Mouse (Mus musculus): ENCODE data around the gene Sqstm1. TPM values are rescaled to one million over a fixed set of nuclear protein-coding genes. Genes with fewer than 3 reads are reported as not detected.
A peak's percentile ranks its signal among the peaks of the same experiment; 100 is the strongest.

Gene Sqstm1
- polyA plus RNA-seq, 1 experiment from 2014 or later, result 261 TPM

DNA sequence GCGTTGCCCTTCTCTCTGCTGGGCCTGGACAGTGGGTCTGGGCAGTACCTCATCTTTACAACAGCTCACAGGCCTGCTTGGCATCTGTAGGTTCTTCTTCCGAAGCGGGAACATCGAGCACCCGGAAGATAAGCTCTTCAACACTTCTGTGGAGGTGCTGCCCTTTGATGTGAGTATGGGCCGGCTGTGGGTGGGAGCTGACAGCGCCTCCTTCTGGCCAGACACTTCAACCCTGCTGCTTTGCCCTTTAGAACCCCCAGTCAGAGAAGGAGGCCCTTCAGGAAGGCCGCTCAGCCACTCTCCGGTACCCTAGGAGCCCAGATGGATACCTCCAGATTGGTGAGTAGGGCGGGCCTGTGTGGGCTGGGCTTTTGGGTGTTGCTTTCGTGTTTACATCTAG is 23.4 kb upstream of the Sqstm1 start:
- 82% methylated on average over 11 of the region's 11 CpGs for WGBS
- Histone ChIP-seq H3K9me3 (replicated peaks; ENCODE audit: control insufficient read depth, low read length) (no peaks in the 10 kb centered on the region), H3K9ac (ENCODE audit: low read length) (no peak overlapping the region), H3K36me3 (ENCODE audit: control insufficient read depth, insufficient read depth) (peaks cover 34% of the 10 kb centered on the region), H3K27me3 (ENCODE audit: control insufficient read depth, insufficient read depth, low read length) (peaks cover 19% of the 10 kb centered on the region), H3K27ac (ENCODE audit: low read length) (no peak overlapping the region), H3K4me1 (ENCODE audit: control insufficient read depth, insufficient read depth, low read length) (peaks cover 28% of the 10 kb centered on the region), H3K4me2 (ENCODE audit: low read depth, low read length) (no peak overlapping the region), H3K4me3 (ENCODE audit: low read length) (no peak overlapping the region)
- ATAC-seq (replicated peaks; ENCODE audit: extremely low read depth, insufficient read depth, low FRiP score), result no peak

DNA sequence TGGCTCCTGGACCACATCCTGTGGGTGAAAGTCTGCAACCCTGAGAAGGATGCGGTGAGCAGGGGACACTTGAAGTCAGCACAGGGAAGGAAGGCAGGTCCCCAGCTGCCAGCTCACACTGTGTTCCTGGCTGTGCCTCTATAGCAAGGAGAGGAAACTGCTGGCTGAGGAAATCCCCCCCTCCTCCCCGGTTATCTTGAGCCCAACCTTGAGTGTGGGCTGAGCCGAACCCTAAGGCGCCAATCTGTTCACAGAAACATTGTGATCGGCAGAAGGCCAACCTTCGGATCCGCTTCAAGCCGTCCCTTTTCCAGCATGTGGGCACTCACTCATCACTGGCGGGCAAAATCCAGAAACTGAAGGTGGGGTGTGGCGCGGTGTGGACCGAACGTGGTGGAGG is 22.4 kb upstream of the Sqstm1 start:
- WGBS, result 94% methylated on average over 13 of the region's 13 CpGs
- Histone ChIP-seq H3K4me2 (ENCODE audit: low read depth, low read length) (no peak overlapping the region), H3K4me3 (ENCODE audit: low read length) (no peak overlapping the region), H3K27ac (ENCODE audit: low read length) (no peak overlapping the region), H3K4me1 (ENCODE audit: control insufficient read depth, insufficient read depth, low read length) (peaks cover 29% of the 10 kb centered on the region), H3K36me3 (ENCODE audit: control insufficient read depth, insufficient read depth) (peaks cover 34% of the 10 kb centered on the region), H3K9me3 (replicated peaks; ENCODE audit: control insufficient read depth, low read length) (no peaks in the 10 kb centered on the region), H3K9ac (ENCODE audit: low read length) (no peak overlapping the region), H3K27me3 (ENCODE audit: control insufficient read depth, insufficient read depth, low read length) (peaks cover 12% of the 10 kb centered on the region)
- no peak for ATAC-seq (replicated peaks; ENCODE audit: extremely low read depth, insufficient read depth, low FRiP score)

DNA sequence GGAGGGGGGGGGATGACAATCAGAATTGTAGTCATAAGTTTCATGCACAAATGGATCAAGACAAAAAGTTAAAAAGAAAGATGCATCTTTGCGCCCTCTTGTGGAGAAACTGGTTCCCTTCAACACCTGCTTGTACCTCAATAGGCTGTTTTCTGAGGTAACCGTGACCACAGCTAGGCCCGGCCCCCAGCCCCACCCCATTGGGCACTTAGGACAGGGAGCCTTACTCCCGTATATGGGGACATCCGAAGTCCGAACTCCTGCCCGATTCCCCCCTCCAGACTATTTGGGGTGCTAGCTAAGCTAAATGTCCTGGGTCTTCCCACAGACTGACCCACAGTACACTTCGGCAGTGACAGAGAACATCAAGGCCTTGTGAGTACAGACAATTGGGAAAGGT is 20.8 kb upstream of the Sqstm1 start:
- Histone ChIP-seq H3K9ac (ENCODE audit: low read length) (no peak overlapping the region), H3K27me3 (ENCODE audit: control insufficient read depth, insufficient read depth, low read length) (no peaks in the 10 kb centered on the region), H3K4me2 (ENCODE audit: low read depth, low read length) (peak overlapping the region; percentile 63), H3K27ac (ENCODE audit: low read length) (no peak overlapping the region), H3K4me3 (ENCODE audit: low read length) (peak overlapping the region; percentile 30), H3K4me1 (ENCODE audit: control insufficient read depth, insufficient read depth, low read length) (peaks cover 30% of the 10 kb centered on the region), H3K36me3 (ENCODE audit: control insufficient read depth, insufficient read depth) (peaks cover 34% of the 10 kb centered on the region), H3K9me3 (replicated peaks; ENCODE audit: control insufficient read depth, low read length) (no peaks in the 10 kb centered on the region)
- no peak for ATAC-seq (replicated peaks; ENCODE audit: extremely low read depth, insufficient read depth, low FRiP score)
- WGBS, result 40% methylated on average over 8 of the region's 8 CpGs

DNA sequence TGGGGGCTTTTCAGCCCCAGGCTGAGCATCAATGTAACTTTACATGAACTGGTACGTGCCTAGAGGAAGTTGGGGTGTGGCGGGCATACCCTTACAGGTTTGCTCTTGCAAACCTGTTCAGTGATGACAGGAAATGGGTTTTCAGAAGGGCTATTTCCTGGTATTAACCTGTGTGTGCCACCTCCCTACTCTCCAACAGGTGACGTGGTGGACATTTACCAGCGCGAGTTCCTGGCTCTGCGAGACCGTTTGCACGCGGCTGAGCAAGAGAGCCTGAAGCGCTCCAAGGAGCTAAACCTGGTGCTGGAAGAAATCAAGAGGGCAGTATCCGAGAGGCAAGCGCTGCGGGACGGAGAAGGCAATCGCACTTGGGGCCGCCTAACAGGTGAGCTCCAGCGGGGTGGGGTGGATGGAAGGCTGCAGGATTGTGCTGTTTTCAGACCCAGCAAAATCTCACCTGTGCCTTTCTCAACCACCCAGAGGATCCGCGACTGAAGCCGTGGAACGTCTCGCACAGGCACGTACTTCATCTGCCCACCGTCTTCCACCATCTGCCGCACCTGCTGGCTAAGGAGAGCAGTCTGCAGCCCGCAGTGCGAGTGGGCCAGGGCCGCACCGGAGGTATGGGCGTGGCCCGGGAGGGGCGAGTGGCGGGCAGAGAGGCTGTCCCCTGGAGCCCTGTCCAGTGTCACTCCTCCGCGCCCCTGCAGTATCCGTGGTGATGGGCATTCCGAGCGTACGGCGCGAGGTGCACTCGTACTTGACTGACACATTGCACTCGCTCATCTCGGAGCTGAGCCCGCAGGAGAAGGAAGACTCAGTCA is 20.1 kb upstream of the Sqstm1 start:
- Histone ChIP-seq H3K9ac (ENCODE audit: low read length) (0 out of 2 replicates have a peak overlapping the region, but pooled peaks have one; percentile 22), H3K27me3 (ENCODE audit: control insufficient read depth, insufficient read depth, low read length) (no peaks in the 10 kb centered on the region)
- no peak for ATAC-seq (replicated peaks; ENCODE audit: extremely low read depth, insufficient read depth, low FRiP score)

DNA sequence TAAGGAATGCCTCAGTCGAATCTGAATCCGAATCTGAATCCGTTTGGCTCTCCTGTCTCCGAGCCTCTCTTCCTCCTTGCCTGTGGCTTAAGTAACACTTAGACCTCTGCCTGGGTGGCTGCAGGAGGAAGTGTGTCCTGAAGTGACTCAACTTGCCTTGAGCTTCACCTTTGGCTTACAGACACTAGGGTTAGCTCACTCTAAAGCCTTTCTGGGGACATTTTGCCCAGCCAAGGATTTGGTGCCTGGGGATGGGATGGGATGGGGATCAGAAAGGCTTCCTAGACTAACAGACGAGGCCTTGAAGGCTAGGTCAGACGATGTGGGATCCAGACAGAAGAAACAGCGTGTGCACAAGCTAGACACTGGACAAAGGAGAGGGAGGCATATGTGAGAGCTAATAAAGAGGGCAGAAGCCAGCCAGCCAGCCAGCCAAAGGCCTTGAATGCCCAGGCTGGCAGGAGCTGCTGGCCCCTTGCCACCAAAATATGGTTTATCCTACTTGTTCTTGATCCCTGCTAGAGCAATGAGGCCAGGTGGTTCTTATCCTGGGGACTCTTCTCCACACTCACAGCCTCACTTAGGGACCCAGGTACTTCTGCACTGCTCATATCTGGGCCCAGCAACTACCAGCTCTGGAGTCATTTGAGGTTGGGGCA is 18.8 kb upstream of the Sqstm1 start:
- WGBS, result 73% methylated on average over 7 of the region's 7 CpGs
- no peak overlapping the region for H3K27ac ChIP-seq (ENCODE audit: low read length)
- ATAC-seq (replicated peaks; ENCODE audit: extremely low read depth, insufficient read depth, low FRiP score), result no peak

More for the DNA sequence above, 20.1 kb upstream of the Sqstm1 start:
- H3K4me3 ChIP-seq (ENCODE audit: low read length), result peak overlapping the region; percentile 30
- peaks cover 34% of the 10 kb centered on the region for H3K36me3 ChIP-seq (ENCODE audit: control insufficient read depth, insufficient read depth)
- H3K4me2 ChIP-seq (ENCODE audit: low read depth, low read length), result peak overlapping the region; percentile 63
- WGBS, result 46% methylated on average over 45 of the region's 45 CpGs
- peaks cover 29% of the 10 kb centered on the region for H3K4me1 ChIP-seq (ENCODE audit: control insufficient read depth, insufficient read depth, low read length)
- no peaks in the 10 kb centered on the region for H3K9me3 ChIP-seq (replicated peaks; ENCODE audit: control insufficient read depth, low read length)
- H3K27ac ChIP-seq (ENCODE audit: low read length), result no peak overlapping the region

DNA sequence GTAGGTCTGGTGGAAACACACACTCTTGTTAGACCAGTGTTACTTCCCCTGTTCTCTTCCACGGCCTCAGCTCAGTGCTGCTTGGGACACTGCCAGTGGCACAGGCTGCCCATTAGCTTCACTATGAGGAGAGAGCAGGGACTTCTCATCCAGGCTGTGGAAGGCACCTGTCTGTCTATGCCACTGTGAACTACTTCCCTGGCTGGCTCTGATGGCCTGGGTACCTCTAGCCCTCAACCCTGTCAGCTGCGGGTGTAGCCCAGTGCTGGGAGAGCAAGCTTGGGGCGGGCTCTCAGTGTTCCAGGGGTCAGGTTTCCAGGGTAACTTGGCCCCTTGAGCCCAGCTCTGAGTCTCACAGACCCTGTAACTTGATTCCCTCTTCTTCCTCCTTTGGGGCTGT is 18.1 kb upstream of the Sqstm1 start:
- Histone ChIP-seq H3K27me3 (ENCODE audit: control insufficient read depth, insufficient read depth, low read length) (no peaks in the 10 kb centered on the region), H3K4me3 (ENCODE audit: low read length) (no peak overlapping the region), H3K27ac (ENCODE audit: low read length) (no peak overlapping the region), H3K9me3 (replicated peaks; ENCODE audit: control insufficient read depth, low read length) (no peaks in the 10 kb centered on the region), H3K4me1 (ENCODE audit: control insufficient read depth, insufficient read depth, low read length) (peaks cover 34% of the 10 kb centered on the region), H3K4me2 (ENCODE audit: low read depth, low read length) (no peak overlapping the region), H3K9ac (ENCODE audit: low read length) (no peak overlapping the region), H3K36me3 (ENCODE audit: control insufficient read depth, insufficient read depth) (peaks cover 21% of the 10 kb centered on the region)
- no peak for ATAC-seq (replicated peaks; ENCODE audit: extremely low read depth, insufficient read depth, low FRiP score)
- WGBS, result 54% methylated on average over 3 of the region's 3 CpGs

More for the DNA sequence above, 18.8 kb upstream of the Sqstm1 start:
- Histone ChIP-seq H3K9me3 (replicated peaks; ENCODE audit: control insufficient read depth, low read length) (no peaks in the 10 kb centered on the region), H3K9ac (ENCODE audit: low read length) (no peak overlapping the region), H3K4me2 (ENCODE audit: low read depth, low read length) (no peak overlapping the region), H3K4me3 (ENCODE audit: low read length) (no peak overlapping the region), H3K27me3 (ENCODE audit: control insufficient read depth, insufficient read depth, low read length) (no peaks in the 10 kb centered on the region), H3K4me1 (ENCODE audit: control insufficient read depth, insufficient read depth, low read length) (peaks cover 29% of the 10 kb centered on the region), H3K36me3 (ENCODE audit: control insufficient read depth, insufficient read depth) (peaks cover 27% of the 10 kb centered on the region)

DNA sequence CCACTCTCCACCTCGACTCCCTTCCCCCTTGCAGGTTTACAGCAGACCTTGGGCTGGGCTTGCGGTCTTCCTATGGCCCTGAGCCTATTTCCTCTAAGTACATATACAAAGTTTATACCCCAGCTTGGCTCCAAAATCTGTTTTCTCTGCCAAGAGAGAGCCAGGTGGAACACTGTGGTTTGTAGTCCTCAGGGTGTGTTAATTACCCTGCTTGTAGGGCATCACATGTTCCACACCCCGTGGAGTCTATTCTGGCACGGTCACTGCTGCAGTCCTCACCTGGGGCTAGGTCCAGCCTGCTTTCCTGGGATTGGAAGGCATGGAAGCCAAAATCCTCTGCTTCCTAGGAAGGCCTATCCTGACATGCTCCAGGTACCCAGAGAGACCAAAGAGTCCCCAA is 17.1 kb upstream of the Sqstm1 start:
- no peak overlapping the region for H3K4me3 ChIP-seq (ENCODE audit: low read length)
- 87% methylated on average over 4 of the region's 4 CpGs for WGBS
- peak overlapping the region; percentile 81; the same call in 1 of the 2 replicates for H3K27ac ChIP-seq (ENCODE audit: low read length)
- no peak overlapping the region for H3K4me2 ChIP-seq (ENCODE audit: low read depth, low read length)
- H3K27me3 ChIP-seq (ENCODE audit: control insufficient read depth, insufficient read depth, low read length), result no peaks in the 10 kb centered on the region
- H3K4me1 ChIP-seq (ENCODE audit: control insufficient read depth, insufficient read depth, low read length), result peaks cover 36% of the 10 kb centered on the region
- no peak for ATAC-seq (replicated peaks; ENCODE audit: extremely low read depth, insufficient read depth, low FRiP score)
- peaks cover 12% of the 10 kb centered on the region for H3K36me3 ChIP-seq (ENCODE audit: control insufficient read depth, insufficient read depth)
- H3K9me3 ChIP-seq (replicated peaks; ENCODE audit: control insufficient read depth, low read length), result no peaks in the 10 kb centered on the region
- no peak overlapping the region for H3K9ac ChIP-seq (ENCODE audit: low read length)

DNA sequence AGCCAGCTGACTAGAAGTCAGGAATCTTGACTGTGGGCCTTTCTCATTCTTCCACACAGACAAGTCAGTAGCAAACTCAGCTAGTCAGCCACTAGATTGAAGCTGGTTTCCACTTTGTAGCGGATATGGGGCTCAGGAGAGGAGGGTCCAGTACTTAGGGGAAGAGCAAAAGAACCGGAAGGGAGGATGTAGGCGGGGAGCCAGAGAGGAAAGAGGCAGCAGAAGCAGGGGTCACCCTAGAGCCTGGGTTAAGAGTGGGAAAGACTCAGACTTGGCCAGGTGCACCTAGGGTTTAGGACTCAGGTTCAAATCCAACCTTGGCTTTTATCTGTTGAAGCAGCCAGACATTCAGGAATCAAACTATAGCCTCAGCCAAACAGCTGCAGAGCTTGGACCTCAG is 16.6 kb upstream of the Sqstm1 start:
- peak overlapping the region; percentile 81 for H3K27ac ChIP-seq (ENCODE audit: low read length)
- no peaks in the 10 kb centered on the region for H3K9me3 ChIP-seq (replicated peaks; ENCODE audit: control insufficient read depth, low read length)
- H3K4me1 ChIP-seq (ENCODE audit: control insufficient read depth, insufficient read depth, low read length), result peaks cover 36% of the 10 kb centered on the region
- 67% methylated on average over 3 of the region's 3 CpGs for WGBS
- H3K9ac ChIP-seq (ENCODE audit: low read length), result no peak overlapping the region; the same call in none of the 2 replicates
- peak overlapping the region; percentile 96 for H3K4me2 ChIP-seq (ENCODE audit: low read depth, low read length)
- H3K4me3 ChIP-seq (ENCODE audit: low read length), result no peak overlapping the region
- H3K27me3 ChIP-seq (ENCODE audit: control insufficient read depth, insufficient read depth, low read length), result no peaks in the 10 kb centered on the region
- no peak for ATAC-seq (replicated peaks; ENCODE audit: extremely low read depth, insufficient read depth, low FRiP score)
- peaks cover 7% of the 10 kb centered on the region for H3K36me3 ChIP-seq (ENCODE audit: control insufficient read depth, insufficient read depth)

DNA sequence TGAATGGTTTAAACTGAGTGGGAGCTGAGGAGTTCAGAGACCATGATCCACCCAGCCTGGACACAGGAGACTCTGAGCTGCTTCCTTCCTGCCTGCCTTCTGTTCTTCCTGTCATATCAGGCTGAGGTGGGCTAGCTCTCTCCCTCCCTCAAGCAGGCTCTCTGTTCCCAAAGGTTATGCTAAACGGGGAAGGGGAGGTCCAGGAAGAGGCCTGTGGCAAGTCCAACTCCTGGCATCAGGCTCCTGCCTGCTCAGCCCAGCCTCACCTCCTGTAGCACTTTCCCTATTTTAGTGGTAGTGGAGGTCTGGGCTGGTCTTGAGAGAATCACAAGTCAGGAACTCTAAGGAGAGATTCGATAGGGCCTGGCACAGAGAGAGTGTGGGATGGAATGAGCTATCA is 15.8 kb upstream of the Sqstm1 start:
- 40% methylated on average over 2 of the region's 2 CpGs for WGBS
- no peak for ATAC-seq (replicated peaks; ENCODE audit: extremely low read depth, insufficient read depth, low FRiP score)
- Histone ChIP-seq H3K9ac (ENCODE audit: low read length) (peak overlapping the region; percentile 95), H3K36me3 (ENCODE audit: control insufficient read depth, insufficient read depth) (no peaks in the 10 kb centered on the region), H3K4me3 (ENCODE audit: low read length) (peak overlapping the region; percentile 89), H3K4me1 (ENCODE audit: control insufficient read depth, insufficient read depth, low read length) (peaks cover 36% of the 10 kb centered on the region), H3K4me2 (ENCODE audit: low read depth, low read length) (peak overlapping the region; percentile 96), H3K27me3 (ENCODE audit: control insufficient read depth, insufficient read depth, low read length) (no peaks in the 10 kb centered on the region), H3K27ac (ENCODE audit: low read length) (peak overlapping the region; percentile 81), H3K9me3 (replicated peaks; ENCODE audit: control insufficient read depth, low read length) (no peaks in the 10 kb centered on the region)

Measured in heart, embryonic 16.5 days (tissue).